Mouse (Mus musculus): Measurements from ENCODE around the gene Mymk. TPM values are rescaled to one million over a fixed set of nuclear protein-coding genes. Genes with fewer than 3 reads are reported as not detected.

Gene Mymk
- polyA plus RNA-seq, 1 experiment from 2014 or later, result not detected

DNA sequence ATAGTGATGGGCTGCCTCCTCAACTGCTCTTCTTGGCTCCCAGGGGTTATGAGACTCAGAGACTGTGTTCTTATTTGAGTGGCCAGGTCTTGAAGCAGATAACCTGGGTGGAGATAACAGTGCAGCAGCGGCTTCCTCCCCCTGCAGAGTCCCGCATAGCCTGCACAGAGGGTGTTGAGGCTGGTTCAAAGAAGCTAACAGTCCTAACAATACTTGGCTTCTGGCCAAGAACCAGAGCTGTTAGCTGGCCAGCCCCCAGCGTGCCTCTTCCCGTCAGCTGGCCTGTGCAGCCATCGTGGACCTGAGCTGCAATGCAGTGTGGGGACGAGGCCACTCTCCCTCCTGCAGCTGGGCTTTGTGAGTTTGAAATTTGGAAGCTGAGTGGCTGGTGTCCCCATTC, 25.8 kb upstream of the Mymk start:
- peak; percentile 58; the same call in 1 of the 2 replicates for ATAC-seq
- no peak overlapping the region for H3K27ac ChIP-seq (ENCODE audit: low read length)

DNA sequence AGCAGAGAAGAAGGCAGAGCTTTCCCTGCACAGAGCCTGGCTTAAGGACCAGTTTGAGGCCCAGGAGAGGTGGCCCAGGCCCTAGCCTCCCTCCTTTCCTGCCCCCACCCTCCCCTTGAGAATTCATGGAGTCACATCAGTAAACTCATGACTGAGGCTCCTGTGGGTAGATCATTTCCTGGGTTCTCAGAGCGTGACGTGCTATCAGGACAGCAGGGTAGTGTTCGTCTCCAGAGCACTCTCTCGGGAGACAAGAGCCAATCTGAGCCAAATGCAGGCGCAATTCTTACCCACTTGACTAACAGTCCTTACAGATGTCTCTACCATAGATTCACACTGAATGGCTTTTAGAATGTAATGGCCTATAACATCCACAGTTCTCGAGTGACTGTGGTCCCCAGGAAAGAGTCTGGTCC, 25.3 kb upstream of the Mymk start:
- no peaks in the 10 kb centered on the region for H3K9me3 ChIP-seq (ENCODE audit: control insufficient read depth, low read length)
- no peak for ATAC-seq
- 63% methylated on average over 6 of the region's 6 CpGs for WGBS
- no peak overlapping the region for H3K4me2 ChIP-seq (ENCODE audit: low read length)
- H3K27me3 ChIP-seq (replicated peaks; ENCODE audit: control insufficient read depth, insufficient read depth, low read length), result no peaks in the 10 kb centered on the region
- no peak overlapping the region for H3K4me3 ChIP-seq (replicated peaks; ENCODE audit: low read length)
- H3K9ac ChIP-seq (replicated peaks; ENCODE audit: low read depth, low read length), result no peak overlapping the region
- peaks cover 6% of the 10 kb centered on the region; the same call in 1 of the 2 replicates for H3K4me1 ChIP-seq (replicated peaks; ENCODE audit: control insufficient read depth, insufficient read depth, low read length)
- H3K36me3 ChIP-seq (ENCODE audit: control insufficient read depth, insufficient read depth), result no peaks in the 10 kb centered on the region
- no peak overlapping the region for H3K27ac ChIP-seq (ENCODE audit: low read length)

More for the DNA sequence above, 25.8 kb upstream of the Mymk start:
- Histone ChIP-seq H3K4me2 (ENCODE audit: low read length) (no peak overlapping the region), H3K9ac (replicated peaks; ENCODE audit: low read depth, low read length) (no peak overlapping the region), H3K27me3 (replicated peaks; ENCODE audit: control insufficient read depth, insufficient read depth, low read length) (no peaks in the 10 kb centered on the region), H3K4me3 (replicated peaks; ENCODE audit: low read length) (no peak overlapping the region), H3K4me1 (replicated peaks; ENCODE audit: control insufficient read depth, insufficient read depth, low read length) (peaks cover 6% of the 10 kb centered on the region; the same call in 1 of the 2 replicates), H3K9me3 (ENCODE audit: control insufficient read depth, low read length) (no peaks in the 10 kb centered on the region), H3K36me3 (ENCODE audit: control insufficient read depth, insufficient read depth) (no peaks in the 10 kb centered on the region)
- WGBS, result 18% methylated on average over 6 of the region's 6 CpGs

DNA sequence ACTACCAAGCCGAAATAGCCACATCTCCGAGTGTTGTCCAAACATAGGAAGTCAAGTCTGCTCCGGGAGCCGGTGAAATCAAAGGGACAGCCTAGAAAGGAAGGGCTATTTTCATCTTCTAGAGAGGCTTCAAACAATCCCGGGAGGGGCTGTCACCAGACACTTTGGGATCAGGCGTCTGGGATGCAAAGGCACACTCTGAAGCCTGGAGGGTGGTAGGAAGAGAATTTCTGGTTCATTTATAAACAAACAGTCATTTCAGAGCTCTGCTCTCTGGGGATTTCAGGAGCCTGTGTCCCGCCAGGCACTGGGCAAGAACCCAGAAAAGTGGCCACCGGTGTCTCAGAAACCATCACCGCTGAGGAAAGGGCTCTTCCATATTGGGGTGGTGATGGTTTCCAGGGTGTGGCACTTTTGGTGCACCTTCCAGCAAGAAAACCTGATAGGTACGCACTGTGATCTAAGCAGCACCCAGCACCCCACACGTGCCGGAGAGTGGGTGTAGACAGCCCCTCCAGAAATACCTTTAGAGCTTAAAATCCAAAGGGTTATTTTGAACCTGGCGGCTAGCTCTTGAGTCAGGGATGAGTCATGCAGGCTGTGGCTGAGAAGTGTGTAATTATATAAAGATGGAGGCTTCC, 24.5 kb upstream of the Mymk start:
- Histone ChIP-seq H3K27me3 (replicated peaks; ENCODE audit: control insufficient read depth, insufficient read depth, low read length) (no peaks in the 10 kb centered on the region), H3K27ac (ENCODE audit: low read length) (no peak overlapping the region), H3K4me3 (replicated peaks; ENCODE audit: low read length) (no peak overlapping the region), H3K9me3 (ENCODE audit: control insufficient read depth, low read length) (no peaks in the 10 kb centered on the region), H3K4me2 (ENCODE audit: low read length) (no peak overlapping the region), H3K9ac (replicated peaks; ENCODE audit: low read depth, low read length) (no peak overlapping the region), H3K4me1 (replicated peaks; ENCODE audit: control insufficient read depth, insufficient read depth, low read length) (peaks cover 6% of the 10 kb centered on the region; the same call in 1 of the 2 replicates), H3K36me3 (ENCODE audit: control insufficient read depth, insufficient read depth) (no peaks in the 10 kb centered on the region)
- no peak for ATAC-seq
- 76% methylated on average over 13 of the region's 13 CpGs for WGBS

DNA sequence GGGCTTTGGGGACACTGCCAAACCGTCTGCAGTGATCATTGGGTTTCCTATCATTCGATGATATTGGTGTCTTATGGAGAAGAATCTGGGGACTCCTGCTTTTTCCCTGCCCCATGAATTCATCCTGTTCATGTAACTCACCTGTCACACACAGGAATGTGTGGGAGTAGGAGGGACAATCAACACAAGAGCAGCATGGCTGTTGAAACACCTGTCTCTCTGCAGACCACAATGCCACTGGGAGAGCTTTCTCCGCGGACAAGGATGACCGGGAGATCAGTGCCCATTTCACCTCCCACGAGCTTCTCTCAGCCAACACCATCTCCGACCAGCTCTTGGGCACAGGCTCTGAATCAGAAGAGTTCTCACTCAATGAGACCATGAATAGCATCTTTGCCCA, 23.2 kb upstream of the Mymk start:
- H3K9me3 ChIP-seq (ENCODE audit: control insufficient read depth, low read length), result no peaks in the 10 kb centered on the region
- 88% methylated on average over 7 of the region's 7 CpGs for WGBS
- peaks cover 6% of the 10 kb centered on the region; the same call in 1 of the 2 replicates for H3K4me1 ChIP-seq (replicated peaks; ENCODE audit: control insufficient read depth, insufficient read depth, low read length)
- no peaks in the 10 kb centered on the region for H3K27me3 ChIP-seq (replicated peaks; ENCODE audit: control insufficient read depth, insufficient read depth, low read length)
- no peak for ATAC-seq
- no peak overlapping the region for H3K9ac ChIP-seq (replicated peaks; ENCODE audit: low read depth, low read length)
- no peaks in the 10 kb centered on the region for H3K36me3 ChIP-seq (ENCODE audit: control insufficient read depth, insufficient read depth)
- H3K4me2 ChIP-seq (ENCODE audit: low read length), result no peak overlapping the region
- no peak overlapping the region for H3K4me3 ChIP-seq (replicated peaks; ENCODE audit: low read length)
- H3K27ac ChIP-seq (ENCODE audit: low read length), result no peak overlapping the region

DNA sequence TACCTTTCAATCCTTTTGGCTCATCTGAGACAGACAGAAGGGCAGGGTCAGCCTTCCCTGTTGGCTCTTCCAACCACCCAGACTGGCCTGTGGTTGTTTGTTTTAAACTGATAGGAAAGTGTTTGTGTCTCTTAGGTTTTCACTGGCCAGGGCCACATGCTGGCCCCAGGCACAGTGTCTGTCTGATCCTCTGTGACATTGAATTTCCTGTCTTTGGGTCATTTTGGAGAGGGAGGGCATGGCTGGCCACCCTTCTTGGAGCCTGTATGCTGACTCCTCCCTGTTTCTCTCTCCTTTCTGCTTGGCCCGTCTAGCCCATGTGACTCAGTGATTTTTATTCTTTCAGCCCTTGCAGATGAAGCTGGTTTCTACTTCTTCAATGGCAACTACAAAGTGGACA, 17.3 kb upstream of the Mymk start:
- Histone ChIP-seq H3K9ac (replicated peaks; ENCODE audit: low read depth, low read length) (no peak overlapping the region), H3K27ac (ENCODE audit: low read length) (no peak overlapping the region), H3K27me3 (replicated peaks; ENCODE audit: control insufficient read depth, insufficient read depth, low read length) (no peaks in the 10 kb centered on the region), H3K4me2 (ENCODE audit: low read length) (no peak overlapping the region), H3K4me1 (replicated peaks; ENCODE audit: control insufficient read depth, insufficient read depth, low read length) (peaks cover 6% of the 10 kb centered on the region), H3K9me3 (ENCODE audit: control insufficient read depth, low read length) (no peaks in the 10 kb centered on the region), H3K4me3 (replicated peaks; ENCODE audit: low read length) (no peak overlapping the region), H3K36me3 (ENCODE audit: control insufficient read depth, insufficient read depth) (no peaks in the 10 kb centered on the region)
- 67% methylated on average over 1 of the region's 1 CpGs for WGBS
- ATAC-seq, result no peak

DNA sequence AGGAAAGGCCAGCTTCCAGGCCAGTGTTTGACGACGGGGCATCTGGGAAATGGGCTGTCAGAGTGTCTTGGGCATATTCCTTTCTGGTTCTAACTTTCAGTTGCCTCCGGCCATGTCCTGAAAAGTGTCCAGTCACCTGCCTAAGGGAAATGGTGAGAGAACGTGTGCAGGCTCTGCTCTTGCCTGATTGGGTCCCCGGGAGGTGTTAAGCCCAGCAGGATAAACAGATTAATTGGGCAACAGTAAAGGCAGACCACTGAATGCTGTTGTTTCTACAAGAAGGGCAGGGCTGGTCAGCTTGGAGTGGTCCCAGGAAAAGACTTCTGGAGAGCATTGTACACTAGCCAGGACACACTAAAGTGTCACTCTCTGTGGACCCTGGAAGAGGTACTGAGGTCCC, 16.7 kb upstream of the Mymk start:
- Histone ChIP-seq H3K9ac (replicated peaks; ENCODE audit: low read depth, low read length) (no peak overlapping the region), H3K27ac (ENCODE audit: low read length) (no peak overlapping the region), H3K9me3 (ENCODE audit: control insufficient read depth, low read length) (no peaks in the 10 kb centered on the region), H3K4me1 (replicated peaks; ENCODE audit: control insufficient read depth, insufficient read depth, low read length) (peaks cover 6% of the 10 kb centered on the region), H3K36me3 (ENCODE audit: control insufficient read depth, insufficient read depth) (no peaks in the 10 kb centered on the region), H3K4me2 (ENCODE audit: low read length) (no peak overlapping the region), H3K4me3 (replicated peaks; ENCODE audit: low read length) (no peak overlapping the region), H3K27me3 (replicated peaks; ENCODE audit: control insufficient read depth, insufficient read depth, low read length) (no peaks in the 10 kb centered on the region)
- WGBS, result 57% methylated on average over 5 of the region's 5 CpGs
- ATAC-seq, result no peak

DNA sequence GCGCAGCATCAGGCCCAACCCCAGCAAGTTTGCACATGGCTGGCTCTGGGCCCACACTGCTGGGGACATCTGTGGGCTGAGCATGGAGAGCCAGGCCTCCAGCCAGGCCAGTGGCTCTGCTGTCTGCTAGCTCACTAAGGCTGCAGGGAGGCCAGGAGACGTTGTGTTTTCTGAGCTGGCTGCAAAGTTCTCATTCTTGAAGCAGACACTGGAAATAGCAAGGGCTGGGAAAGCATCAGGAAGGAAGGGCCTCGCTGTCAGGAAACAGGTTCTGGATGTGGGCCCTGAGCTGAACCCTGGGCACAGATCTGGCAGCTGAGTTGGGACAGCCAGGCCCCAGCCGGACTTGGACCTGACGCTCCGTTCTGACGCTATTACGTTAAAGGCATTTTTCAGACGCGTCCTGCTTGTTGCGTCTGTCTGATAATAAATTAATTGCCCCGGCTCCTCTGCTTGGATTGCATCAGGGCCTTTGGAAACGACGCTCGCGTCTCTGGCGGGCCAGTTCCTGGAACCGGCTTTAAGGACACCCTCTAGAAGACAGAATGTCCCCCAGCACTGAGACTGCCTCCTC, 16.2 kb upstream of the Mymk start:
- H3K36me3 ChIP-seq (ENCODE audit: control insufficient read depth, insufficient read depth), result no peaks in the 10 kb centered on the region
- peaks cover 6% of the 10 kb centered on the region for H3K4me1 ChIP-seq (replicated peaks; ENCODE audit: control insufficient read depth, insufficient read depth, low read length)
- ATAC-seq, result no peak
- no peaks in the 10 kb centered on the region for H3K27me3 ChIP-seq (replicated peaks; ENCODE audit: control insufficient read depth, insufficient read depth, low read length)
- no peak overlapping the region for H3K4me3 ChIP-seq (replicated peaks; ENCODE audit: low read length)
- 64% methylated on average over 18 of the region's 18 CpGs for WGBS
- H3K9ac ChIP-seq (replicated peaks; ENCODE audit: low read depth, low read length), result no peak overlapping the region
- no peak overlapping the region for H3K27ac ChIP-seq (ENCODE audit: low read length)
- H3K4me2 ChIP-seq (ENCODE audit: low read length), result no peak overlapping the region
- H3K9me3 ChIP-seq (ENCODE audit: control insufficient read depth, low read length), result no peaks in the 10 kb centered on the region

DNA sequence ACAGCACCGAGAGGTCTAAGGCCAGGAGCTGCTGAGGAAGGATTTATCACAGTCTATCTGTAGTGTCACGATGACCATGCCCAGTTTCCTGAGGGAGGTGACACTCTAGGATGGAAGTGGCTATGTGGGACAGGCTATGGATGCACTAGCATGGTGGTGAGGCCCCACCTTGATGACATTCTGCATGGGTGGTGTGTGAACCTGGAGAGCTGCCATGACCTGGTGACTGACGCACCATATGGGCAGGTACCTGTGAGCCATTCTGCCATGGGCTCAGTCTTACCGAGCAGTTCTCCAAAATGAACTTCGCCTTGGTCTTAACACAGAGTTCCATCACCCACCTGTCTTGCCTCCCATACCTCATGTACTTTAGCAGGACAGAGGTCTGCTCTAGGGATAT, 15.6 kb upstream of the Mymk start:
- Histone ChIP-seq H3K4me1 (replicated peaks; ENCODE audit: control insufficient read depth, insufficient read depth, low read length) (peaks cover 6% of the 10 kb centered on the region), H3K9ac (replicated peaks; ENCODE audit: low read depth, low read length) (no peak overlapping the region), H3K4me3 (replicated peaks; ENCODE audit: low read length) (no peak overlapping the region), H3K27me3 (replicated peaks; ENCODE audit: control insufficient read depth, insufficient read depth, low read length) (no peaks in the 10 kb centered on the region), H3K27ac (ENCODE audit: low read length) (no peak overlapping the region), H3K36me3 (ENCODE audit: control insufficient read depth, insufficient read depth) (no peaks in the 10 kb centered on the region), H3K4me2 (ENCODE audit: low read length) (no peak overlapping the region), H3K9me3 (ENCODE audit: control insufficient read depth, low read length) (no peaks in the 10 kb centered on the region)
- no peak for ATAC-seq
- WGBS, result 94% methylated on average over 5 of the region's 5 CpGs

DNA sequence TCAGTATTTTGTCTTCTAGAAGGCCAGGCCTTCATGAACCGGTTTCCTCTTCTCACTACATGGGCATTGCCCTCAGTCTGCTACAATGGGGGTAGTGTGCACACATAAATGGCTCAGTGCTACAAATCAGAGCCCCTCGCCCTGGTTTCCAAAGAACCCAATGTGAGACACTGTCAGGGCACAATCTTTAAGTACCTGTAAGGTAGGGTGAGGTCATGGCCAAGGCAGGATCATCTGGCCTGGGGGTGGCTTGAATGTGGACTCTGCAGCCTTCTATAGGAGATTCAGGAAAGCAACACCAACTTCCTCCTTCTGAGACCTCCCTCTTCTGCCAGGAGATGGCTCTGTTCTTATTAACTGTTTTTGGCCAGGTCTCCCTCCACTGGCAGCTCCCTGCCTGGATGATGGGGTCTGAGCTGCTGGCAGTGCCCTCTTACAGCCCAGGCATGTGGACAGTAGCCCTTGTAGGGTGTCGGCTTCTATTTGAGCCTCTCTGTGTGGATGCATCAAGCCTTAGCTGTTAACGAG, 14.6 kb upstream of the Mymk start:
- Histone ChIP-seq H3K4me3 (replicated peaks; ENCODE audit: low read length) (no peak overlapping the region), H3K27ac (ENCODE audit: low read length) (no peak overlapping the region), H3K9me3 (ENCODE audit: control insufficient read depth, low read length) (no peaks in the 10 kb centered on the region), H3K9ac (replicated peaks; ENCODE audit: low read depth, low read length) (no peak overlapping the region), H3K4me1 (replicated peaks; ENCODE audit: control insufficient read depth, insufficient read depth, low read length) (peaks cover 6% of the 10 kb centered on the region), H3K27me3 (replicated peaks; ENCODE audit: control insufficient read depth, insufficient read depth, low read length) (no peaks in the 10 kb centered on the region), H3K36me3 (ENCODE audit: control insufficient read depth, insufficient read depth) (no peaks in the 10 kb centered on the region), H3K4me2 (ENCODE audit: low read length) (no peak overlapping the region)
- WGBS, result 79% methylated on average over 4 of the region's 4 CpGs
- ATAC-seq, result no peak

Data from forebrain, embryonic 16.5 days (tissue).